Mouse (Mus musculus): ENCODE data around the gene Rassf5.
"Not testable (repeated sequence)": the region's sequence is repeated elsewhere in the genome, so short reads cannot be mapped to it uniquely, and the experiment has no call there.

The Rassf5 gene

DNA sequence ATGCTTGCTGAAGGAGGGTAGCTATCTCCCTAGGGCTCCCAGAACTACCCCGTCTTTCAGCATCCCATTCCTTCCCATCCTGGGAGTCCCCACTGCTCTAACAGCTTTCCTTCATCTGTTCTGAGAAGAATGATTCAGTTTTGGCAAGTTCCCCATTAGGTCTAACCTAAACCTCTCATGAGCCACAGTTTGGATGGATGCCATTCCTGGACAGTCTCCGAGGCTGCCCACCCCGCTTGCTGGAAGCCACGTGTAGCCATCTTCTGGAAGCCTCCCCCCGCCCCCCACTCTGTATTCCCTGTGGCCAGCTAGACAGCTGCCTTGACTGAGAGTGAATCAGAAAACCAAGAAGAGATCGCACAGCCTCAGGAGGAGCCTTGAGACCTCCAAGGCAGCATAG, 12.2 kb upstream of the Rassf5 start:
- DNase-seq (ENCODE audit: low read depth), result no peak

DNA sequence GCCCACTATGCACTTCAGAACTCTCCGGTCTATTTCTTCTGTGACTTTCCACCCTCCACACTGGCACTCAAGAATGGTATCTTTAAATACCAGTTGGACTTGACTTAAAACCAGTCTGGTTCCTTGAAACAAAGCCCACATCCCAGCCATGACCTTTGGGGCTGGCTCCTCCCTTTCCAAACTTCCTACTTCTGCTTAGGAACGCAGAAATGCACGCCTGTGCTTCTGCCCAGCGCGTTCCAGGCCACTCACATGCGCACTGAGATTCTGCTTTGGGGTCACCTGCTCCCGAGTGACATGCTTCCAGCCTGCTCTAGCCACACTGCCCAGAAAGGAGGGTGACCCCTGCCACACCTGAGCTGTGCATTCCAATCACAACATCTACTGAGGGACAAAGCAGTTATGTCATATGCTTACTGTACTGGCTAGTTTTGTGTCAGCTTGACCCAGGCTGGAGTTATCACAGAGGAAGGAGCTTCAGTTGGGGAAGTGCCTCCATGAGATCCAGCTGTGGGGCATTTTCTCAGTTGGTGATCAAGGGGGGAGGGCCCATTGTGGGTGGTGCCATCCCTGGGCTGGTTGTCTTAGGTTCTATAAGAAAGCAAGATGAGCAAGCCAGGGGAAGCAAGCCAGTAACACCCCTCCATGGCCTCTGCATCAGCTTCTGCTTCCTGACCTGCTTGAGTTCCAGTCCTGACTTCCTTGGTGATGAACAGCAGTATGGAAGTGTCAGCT, 7.6 kb upstream of the Rassf5 start:
- not testable (repeated sequence) for DNase-seq (ENCODE audit: low read depth)

DNA sequence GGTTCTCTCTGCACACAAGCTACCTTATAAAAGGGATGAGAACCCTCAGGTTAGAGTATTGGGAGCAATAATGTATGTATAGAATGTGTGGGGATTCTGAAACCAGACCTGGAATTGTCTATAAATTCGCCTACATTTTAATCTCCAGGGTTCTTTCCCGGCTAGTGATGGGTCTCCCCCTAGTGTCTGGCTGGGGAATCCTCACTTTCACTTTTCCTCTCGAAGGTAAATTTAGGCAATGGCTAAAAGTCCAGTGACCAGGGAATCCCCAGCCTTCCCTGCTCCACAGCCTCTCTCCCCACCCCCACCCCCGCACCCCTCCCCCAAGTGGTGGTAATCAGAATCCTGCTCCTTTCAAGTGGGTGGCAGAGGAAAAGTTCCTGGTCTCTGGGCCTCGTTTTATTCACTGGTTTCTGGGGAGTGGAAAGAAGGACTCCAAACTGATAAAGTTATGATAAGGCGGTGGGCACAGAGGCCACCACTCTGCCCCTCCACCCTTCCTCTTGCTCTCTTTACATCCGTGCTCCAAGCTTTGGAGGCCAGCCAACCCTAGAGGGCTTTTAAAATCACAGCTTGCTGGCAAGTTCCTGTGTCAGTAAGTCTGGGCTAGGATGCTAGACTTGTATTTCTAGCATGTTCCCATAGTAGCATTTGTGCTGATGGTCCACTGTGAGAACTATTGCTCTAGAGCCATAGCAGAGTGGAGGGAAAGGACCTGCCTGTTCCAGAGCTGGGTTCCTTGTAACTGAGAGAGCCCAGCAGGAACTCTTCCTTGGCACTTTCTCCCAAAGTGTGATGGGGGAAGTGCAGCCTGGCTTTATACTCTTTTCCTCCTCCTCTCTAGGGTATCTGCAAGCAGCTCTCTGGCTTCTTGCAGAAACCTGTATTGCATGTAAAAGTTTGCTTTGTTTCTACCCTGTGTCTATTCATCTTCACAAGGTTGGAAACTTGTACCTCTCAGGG, 1.7 kb upstream of the Rassf5 start:
- peak; percentile 73 for DNase-seq (ENCODE audit: low read depth)

DNA sequence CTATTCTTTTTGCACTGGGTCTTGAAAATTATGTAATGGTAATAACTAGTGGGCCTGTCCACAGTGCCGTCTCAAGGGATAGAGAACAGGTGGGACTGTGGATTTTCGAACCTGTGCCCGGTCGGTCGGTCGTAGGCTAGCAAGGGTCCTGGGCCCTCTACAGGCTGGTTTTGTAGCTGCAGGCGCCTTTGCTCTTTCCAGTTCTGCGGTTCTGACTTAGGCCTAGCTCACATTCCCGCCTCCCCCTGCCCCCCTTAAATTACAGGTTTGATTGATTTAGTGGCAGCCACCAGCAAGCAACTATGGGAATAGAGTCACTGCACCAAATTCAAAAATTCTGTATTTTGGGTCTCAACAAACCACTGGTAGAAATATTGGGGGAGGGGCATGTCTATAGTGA, 868 bp upstream of the Rassf5 start:
- peak; percentile 74 for DNase-seq (ENCODE audit: low read depth)

DNA sequence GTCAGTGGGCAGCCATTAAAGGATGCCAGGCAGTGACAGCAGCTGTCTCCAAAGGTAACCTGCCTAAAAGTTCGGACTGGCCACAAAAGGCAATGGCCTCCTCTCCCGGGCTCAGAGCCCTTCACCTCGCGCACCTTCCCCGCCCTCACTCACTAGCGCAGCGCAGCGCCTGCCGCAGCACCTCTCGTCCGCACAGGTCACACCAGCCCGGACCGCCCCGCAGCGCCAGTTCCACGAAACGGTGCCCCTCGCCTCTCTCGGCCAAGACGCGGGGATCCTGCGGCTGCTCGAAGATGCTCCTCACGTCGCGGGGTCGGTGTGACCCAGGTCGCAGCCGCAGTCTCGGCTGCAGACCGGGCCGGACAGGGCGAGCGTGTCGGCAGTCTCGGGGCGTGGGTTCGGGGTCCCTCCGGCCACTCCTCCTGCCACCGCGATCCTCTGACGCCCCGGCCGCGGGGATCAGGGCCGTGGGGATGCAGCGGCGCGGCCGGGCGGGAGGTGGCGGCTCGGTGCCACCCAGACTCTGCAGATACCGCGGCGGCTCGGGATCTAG, 446 bp downstream of the Rassf5 start:
- no peak for DNase-seq (ENCODE audit: low read depth)

DNA sequence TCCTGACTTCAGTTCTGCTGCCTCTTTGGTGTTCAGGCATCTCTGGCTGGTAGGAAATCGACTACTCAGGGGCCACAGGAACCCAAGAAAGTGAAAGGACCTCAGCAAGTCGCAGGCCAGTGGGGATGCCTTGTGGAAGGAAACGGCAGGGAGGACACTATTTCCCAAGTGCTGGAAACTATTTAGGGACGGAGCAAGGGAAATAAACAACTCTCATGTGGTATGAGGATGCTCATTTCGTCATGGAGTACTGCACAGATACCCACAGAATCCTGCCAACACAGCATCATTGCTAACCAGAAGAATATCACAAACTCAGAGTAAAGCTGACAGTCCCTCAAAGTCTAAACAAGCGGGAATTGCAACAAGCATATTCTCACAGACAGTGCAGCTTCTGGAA, 2.1 kb downstream of the Rassf5 start:
- no peak for DNase-seq (ENCODE audit: low read depth)

DNA sequence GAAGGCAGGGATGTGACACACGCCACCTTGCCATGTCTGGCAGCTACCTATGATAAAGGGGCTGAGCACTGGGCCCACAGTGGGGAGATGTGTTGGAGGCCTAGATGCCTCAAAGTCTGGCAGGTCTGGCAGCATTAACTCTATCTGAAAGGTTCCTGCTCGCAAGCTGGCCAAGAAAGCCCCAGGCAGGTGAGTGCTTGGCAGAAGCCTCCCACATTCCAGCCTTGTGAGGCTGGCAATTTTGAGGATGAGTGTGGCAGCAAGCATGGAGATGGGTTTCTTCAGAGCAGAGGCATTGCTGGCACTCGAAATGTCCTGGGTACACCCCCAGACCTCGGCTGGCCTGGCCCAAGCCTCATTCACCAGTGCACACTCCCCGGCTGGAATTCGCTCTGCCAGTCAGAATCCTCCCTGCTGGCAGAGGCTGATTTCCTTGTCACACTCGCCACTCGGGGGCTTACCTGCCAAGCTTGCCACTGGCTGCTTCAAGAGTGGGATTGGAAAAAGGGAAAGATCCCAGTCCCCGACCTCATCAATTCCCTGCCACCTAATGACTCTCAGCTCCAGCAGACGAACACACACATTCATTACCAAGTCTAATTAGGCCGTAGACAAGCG, 5.4 kb downstream of the Rassf5 start:
- DNase-seq (ENCODE audit: low read depth), result no peak

DNA sequence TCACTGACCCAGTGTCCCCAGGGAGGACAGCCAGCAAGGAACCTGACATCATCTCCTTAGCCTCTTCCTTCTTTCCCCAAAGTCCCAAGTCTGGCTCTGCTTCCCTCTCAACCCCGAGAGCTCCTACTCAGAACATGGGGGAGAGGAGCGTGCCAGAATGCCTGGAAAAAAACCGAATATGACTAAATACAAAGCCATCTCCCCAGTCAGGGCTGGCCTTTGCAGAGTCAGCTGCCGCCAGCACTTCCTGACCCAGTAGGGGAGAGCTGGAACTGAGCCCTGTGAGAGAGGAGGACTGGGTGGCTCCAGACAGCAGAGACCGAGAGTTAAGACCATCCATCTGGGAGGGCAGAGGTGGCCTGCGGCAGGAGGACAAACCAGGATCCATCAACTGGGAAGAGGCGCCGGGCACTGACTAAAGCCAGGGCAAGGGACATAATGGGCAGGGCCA, 6.1 kb downstream of the Rassf5 start:
- no peak for DNase-seq (ENCODE audit: low read depth)

DNA sequence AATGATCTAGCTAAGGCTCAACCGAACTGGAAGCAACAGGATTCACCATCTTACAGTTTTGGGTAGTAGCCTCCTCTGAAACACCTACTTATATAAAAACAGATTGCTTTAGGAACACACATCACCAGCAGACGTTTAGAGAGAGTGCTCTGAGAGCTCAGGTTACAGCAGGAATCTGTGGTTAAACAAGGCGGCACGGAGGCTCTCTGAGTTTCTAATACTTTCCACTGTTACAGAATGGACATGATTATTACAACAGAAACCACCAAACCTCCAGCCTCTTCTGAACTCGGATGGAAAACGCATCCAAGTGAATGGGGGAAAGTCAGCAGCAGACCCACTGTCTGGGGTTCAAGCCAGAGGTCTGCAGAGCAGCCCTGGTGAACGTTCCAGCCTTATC, 9.0 kb downstream of the Rassf5 start:
- no peak for DNase-seq (ENCODE audit: low read depth)

DNA sequence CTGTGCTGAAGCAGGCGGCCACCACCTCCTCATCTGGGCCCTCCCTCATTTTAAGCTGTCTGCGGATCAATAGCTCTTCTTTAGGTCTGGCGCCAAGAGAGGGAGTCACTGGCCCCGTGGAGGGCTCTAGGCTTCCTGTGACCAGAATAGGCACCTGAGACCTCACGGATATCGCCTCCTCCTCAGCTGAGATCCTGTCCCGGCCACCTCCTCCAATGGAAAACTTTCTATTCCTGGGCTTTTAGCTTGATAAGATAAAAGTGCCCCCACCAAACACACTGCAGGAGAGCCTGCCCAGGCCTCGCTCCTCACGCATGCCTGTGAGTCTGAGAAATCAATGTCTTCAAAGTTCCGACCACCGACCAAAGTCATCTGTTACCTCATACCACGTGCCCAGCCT, 11.5 kb downstream of the Rassf5 start:
- no peak for DNase-seq (ENCODE audit: low read depth)

DNA sequence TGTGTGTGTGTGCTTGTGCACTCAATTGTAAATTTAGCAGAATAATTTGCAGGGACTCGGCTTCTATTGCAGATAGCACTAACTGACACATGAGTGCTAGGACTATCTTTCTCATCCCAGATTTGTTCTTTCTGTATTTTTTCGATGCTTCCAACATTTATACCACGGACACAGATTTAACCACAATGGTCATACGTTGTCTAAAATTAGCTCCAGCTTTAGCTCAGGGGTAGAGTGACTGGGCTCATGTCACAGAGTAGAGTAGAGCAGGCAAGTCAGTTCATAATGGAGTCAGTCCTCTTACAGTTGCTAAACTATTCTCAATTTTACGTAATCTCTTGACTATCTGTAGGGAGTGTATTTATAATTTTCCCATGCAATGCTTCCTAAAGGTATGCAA, 16.4 kb downstream of the Rassf5 start:
- no peak for DNase-seq (ENCODE audit: low read depth)

DNA sequence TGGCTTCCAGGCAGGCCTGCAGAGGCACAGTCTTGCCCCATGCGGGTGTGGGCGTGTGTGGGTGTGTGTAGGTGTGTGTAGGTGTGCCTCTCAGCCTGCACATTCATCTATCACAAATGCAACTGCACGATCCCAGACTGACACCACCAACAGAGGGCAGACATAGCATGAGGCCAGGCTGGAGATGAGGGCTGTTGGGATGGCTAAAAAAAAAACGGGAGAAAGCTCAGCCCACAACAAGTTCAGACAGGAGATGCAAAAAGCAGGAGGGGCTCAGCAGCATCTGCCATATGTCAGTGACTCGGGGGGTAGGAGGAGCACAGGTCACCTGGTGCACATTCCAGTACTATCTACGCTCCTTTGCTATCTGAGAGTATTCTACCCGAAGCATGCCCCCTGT, 16.8 kb downstream of the Rassf5 start:
- DNase-seq (ENCODE audit: low read depth), result no peak

DNA sequence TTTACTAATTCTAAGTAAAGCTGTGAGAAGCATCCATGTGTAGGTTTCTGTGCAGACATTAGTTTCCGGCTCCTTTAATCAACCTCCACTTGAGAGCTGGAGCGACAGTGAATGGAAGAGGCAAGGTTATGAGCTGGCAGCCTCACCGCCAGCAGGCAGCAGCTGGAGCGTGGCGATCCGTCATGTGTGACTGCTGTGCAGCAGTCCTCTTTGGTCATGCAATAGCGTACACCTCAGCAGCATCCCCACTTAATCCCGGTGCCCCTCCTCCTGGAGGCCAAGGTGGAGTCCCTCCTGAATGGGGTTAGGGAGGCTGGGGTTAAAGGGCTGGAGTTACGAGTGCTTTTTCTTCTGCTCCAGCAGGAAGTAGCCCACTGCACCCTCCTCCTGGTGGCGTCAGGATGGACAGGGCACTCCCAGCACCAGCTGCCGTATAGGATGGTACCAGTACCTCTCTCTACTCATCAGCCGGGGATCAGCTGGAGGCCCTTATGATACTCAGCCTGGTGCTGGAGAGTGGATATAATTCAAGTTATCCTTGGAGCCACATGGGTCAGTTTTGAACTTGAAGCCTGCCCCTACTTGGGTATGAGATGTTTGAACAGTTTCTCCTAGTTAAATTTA, 20.1 kb downstream of the Rassf5 start:
- DNase-seq (ENCODE audit: low read depth), result no peak

DNA sequence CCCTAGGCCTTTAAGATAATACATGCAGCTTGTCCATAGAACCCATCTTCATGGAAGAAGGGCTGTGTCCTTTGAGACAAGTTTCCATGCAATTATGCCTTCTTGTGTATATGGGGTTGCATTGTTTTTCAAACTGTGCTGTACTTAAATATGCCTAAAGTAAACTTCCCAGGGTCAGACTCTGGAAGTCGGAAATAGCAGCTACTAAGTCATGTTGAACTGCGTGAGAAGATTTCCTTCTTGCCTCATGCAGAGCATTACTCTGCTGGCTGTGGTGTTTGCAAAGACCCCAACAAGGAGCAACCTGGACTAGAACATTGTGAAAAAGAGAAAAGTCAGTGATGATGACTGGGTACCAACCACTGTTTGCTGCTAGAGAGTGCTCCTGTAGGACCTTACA, 21.7 kb downstream of the Rassf5 start:
- DNase-seq (ENCODE audit: low read depth), result no peak

DNA sequence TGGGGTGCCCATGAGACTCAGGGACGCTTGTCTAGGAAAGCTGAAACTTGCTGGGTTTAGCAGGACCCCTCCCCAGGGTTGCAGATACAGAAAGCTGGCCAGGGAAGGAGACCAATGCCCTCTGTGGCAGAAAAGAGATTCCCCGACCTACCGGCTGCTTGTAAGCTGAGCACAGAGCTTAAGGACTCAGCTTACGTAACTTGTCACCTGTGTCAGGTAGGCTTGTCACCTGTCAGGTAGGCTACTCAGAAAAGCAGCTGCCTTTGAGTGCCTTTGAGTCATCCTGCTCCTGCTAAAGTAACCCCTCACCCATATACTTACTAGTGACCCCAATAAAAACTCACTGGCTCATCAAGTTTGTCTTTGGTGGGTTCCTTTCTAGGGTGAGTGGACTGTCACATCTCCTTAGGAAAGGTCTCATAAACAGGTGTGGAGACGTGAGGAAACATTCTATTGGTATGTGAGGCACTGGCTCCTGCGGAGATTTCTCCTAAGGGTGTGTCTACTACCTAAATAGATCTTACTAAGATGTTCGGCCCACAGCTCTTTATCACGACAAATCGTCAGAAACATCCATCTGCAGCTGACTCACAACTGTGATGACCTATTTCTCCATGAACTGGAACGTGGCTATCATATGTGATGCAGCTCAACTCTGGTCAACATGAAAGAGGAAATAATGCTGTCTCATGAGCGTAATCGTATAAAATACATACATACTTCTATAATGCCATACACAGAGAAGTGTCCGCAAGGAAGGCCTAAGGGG, 23.1 kb downstream of the Rassf5 start:
- no peak for DNase-seq (ENCODE audit: low read depth)

DNA sequence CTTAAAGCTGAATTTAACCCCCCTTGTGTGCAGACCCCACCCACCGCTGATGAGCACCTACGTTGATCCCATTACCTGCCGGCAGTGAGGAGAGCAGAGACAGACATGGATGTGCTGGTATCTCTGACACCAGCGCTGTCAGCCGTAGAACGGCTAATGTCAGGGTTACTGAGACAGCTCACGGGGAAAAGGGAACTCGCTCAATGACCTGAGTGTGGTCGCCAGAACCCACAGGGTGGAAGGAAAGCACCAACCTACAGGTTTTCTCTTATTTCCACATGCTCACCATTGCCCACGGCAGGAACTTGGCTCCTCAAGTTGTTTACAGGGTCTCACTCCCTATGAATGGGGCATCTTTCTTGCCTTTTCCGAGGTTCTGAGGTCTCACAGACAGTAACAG, 26.1 kb downstream of the Rassf5 start:
- DNase-seq (ENCODE audit: low read depth), result no peak

DNA sequence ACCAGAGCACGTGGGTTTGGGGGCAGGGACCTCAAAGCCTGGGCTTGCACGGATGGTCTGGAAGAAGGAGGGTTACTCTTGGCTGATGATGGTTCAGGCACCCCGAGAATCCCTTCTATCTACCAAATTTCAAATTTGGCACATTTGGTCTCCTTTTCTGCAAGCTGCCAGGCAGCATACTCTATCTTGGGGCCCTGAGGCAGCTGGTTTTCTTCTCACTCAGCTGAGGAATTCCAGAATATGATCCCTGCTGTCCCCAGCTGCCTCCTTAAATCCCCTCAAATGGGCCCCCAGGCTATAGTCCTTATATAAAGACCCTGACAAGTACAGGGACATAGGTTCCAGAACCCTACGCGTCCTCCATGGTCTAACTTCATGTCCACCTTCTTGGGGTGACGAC, 31.7 kb downstream of the Rassf5 start:
- no peak for DNase-seq (ENCODE audit: low read depth)

DNA sequence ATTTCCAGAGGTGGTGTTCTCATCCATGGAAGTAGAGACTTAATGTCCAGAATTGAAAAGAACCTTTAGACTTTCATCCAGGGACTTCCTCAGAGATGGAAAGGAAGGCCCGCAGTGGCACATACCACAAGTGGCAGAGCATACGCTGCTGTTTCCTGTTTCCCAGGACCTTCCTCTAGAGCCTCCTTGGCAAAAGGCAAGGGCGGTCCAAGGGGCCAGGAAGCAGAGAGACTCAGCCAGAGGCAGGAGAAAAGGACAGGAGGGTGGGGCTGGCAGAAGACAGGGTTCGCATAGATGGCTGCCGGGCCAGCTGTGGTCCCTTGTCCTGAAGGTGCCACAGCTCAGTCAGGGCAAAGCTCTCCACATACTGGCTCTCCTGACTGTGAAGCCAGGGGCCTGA, 32.1 kb downstream of the Rassf5 start:
- DNase-seq (ENCODE audit: low read depth), result no peak

DNA sequence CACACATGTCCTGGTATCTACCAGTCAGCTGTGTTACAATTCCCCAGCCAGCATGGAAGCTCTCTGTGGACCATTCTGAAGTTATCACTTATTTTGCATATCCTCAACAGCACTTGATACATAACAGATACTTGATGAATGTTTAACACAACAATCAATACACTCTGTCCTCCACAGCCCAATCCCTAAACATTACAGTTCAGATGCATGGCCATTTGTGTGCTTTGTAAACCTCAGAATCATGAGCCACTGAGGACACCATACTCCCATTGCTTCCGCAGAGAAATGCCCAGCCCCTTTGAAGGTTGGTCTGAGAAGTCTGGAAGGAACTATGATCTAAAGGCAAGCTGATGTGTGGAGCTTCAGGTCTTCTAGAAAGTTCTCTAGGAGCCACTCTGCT, 33.4 kb downstream of the Rassf5 start:
- DNase-seq (ENCODE audit: low read depth), result no peak

DNA sequence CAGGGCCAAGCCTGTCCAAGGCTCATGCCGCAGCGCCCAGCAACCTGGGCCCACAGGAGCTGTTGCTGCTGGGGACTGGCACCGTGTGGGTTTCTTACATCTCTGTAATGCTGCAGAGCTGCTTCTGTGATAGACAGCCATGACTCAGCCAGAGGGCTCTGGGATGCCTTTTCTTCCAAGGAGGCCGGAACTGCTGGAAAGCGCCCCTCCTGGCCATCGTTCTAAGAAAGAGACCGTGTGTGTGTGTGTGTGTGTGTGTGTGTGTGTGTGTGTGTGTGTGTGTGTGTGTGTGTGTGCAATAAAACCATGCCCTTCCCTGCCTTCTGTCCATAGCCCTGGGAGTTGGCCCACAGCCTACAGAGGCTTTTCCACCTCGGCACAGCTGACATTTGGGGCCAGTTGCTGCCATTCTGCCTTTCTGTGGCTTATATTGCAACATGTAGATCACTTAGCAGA, 35.1 kb downstream of the Rassf5 start:
- DNase-seq (ENCODE audit: low read depth), result no peak

DNA sequence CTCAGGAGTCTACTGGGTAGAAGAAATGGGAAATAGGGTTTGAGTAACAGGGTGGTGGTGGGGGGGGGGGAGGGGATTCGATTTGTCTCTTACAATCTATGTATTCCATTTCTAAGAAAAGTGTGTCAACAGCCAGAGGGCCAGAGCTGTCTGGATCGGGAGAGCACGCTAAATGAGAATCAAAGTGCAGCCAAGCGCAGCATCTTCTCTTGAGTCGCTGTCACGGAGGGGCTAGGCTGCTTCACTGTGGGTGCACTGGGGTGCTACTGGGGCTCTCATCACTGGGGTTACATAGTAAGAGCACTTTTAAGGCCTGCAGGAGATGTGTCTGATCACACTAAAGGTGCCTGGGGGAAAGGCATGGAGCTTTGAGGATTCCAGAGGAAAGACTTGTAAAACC, 36.3 kb downstream of the Rassf5 start:
- no peak for DNase-seq (ENCODE audit: low read depth)
